Mouse (Mus musculus): ENCODE results near the gene Zfp276. TPM values are rescaled to one million over a fixed set of nuclear protein-coding genes. Genes with fewer than 3 reads are reported as not detected.

The Zfp276 gene
- 7.7 TPM for polyA plus RNA-seq (2014; fragmentation: Illumina TruSeq; extraction: RNeasy Lipid Tissue Mini Kit (QIAGEN cat#74804); ENCODE audit: insufficient read depth, low read depth, low replicate concordance)

DNA sequence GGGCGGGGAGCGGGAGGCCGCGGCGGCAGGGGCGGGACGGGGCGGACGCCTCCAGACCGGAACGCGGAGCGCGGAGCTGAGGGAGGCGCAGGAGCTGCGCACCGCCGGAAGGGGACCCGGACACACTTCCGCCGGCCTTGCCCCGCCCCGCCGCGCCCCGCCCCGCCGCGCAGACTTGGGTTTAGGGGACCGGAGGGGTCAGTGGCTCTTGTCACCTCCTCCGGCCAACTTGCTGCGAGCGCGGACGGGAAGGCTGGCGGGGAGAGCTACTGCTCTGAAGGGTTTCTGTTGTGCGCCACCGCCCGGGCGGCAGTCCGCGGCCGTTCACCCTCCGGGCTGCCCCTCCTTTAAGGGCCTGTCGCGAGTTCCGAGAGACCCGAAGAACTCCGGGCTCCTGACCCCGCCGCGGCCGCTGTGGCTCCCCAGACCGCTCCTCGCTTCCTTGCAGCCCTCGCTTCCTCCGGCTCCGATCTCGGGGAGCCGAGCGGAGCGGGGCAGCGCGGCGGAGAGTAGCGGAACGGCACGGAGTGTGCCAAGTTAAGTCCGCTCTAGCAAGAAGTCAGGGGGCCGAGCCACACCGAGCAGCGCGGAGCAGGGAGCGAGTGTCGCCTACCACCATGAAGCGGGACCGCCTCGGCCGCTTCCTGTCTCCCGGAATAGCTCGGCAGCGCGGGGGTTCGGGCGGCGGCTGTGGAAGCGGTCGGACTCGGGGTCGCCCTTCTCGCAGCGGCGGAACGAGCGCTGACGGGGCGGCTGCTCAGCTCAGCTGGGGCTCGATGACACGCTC is at the start of gene Zfp276, which contains the start of gene Vps9d1:
Zfp276 (plus strand) TSS at position 97 of the 787 bp plus-strand sequence.
Vps9d1 (minus strand) TSS at position 250 of the 787 bp plus-strand sequence.

GRCm38 (mm10) chr8:123212321-123213117 is 41.5 kb upstream of the Zfp276 start, which contains the start of the genes Chmp1a and Spata33:
Chmp1a (minus strand) TSS chr8:123212763.
Spata33 (plus strand) TSS chr8:123212832.

GRCm38 (mm10) chr8:123224278-123225266 is 29.4 kb upstream of the Zfp276 start, which contains the start of gene Cdk10:
Cdk10 (plus strand) TSS chr8:123224842.

GRCm38 (mm10) chr8:123235520-123236497 is 18.2 kb upstream of the Zfp276 start, which contains the start of gene Spata2l:
Spata2l (minus strand) TSS chr8:123236233.

DNA sequence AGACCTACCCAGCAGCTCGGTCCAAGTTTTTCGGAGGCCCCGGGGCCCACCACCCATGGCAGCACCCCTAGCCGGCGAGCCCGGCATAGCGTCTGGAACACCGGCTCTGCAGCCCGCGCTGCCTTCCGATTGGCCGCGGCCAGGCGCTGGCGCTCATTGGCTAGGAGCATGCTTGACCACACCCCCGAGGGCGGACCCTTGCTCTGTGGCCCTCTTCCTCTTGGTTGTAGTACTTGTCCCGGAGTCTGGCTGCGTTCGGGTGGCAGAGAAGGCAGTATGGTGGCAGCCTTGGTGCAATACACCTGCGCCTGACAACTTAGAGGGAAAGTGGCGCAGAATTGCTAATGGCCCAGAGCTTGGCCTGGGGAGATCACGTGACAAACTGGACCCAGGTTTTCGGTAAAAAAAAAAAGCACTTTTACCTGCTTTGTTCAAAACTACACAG is 64.5 kb downstream of the Zfp276 start, which contains the start of gene Fanca:
Fanca (minus strand) TSS at position 110 of the 445 bp plus-strand sequence.

Other genes starting within 250 kb of the Zfp276 start
- gene Ankrd11, start 211.9 kb upstream of the Zfp276 start, polyA plus RNA-seq (2014; fragmentation: Illumina TruSeq; extraction: RNeasy Lipid Tissue Mini Kit (QIAGEN cat#74804); ENCODE audit: insufficient read depth, low read depth, low replicate concordance), result 25.1 TPM
- 33.1 TPM for gene Spg7, start 191.3 kb upstream of the Zfp276 start, polyA plus RNA-seq (2014; fragmentation: Illumina TruSeq; extraction: RNeasy Lipid Tissue Mini Kit (QIAGEN cat#74804); ENCODE audit: insufficient read depth, low read depth, low replicate concordance)
- gene Rpl13, start 151.8 kb upstream of the Zfp276 start, polyA plus RNA-seq (2014; fragmentation: Illumina TruSeq; extraction: RNeasy Lipid Tissue Mini Kit (QIAGEN cat#74804); ENCODE audit: insufficient read depth, low read depth, low replicate concordance), result 1,402 TPM
- gene Cpne7, start 136.8 kb upstream of the Zfp276 start, polyA plus RNA-seq (2014; fragmentation: Illumina TruSeq; extraction: RNeasy Lipid Tissue Mini Kit (QIAGEN cat#74804); ENCODE audit: insufficient read depth, low read depth, low replicate concordance), result 0.38 TPM
- gene Sult5a1, start 95.9 kb upstream of the Zfp276 start, polyA plus RNA-seq (2014; fragmentation: Illumina TruSeq; extraction: RNeasy Lipid Tissue Mini Kit (QIAGEN cat#74804); ENCODE audit: insufficient read depth, low read depth, low replicate concordance), result 12.7 TPM
- 124 TPM for gene Dpep1, start 68.0 kb upstream of the Zfp276 start, polyA plus RNA-seq (2014; fragmentation: Illumina TruSeq; extraction: RNeasy Lipid Tissue Mini Kit (QIAGEN cat#74804); ENCODE audit: insufficient read depth, low read depth, low replicate concordance)
- 60.6 TPM for gene Chmp1a, start 41.4 kb upstream of the Zfp276 start, polyA plus RNA-seq (2014; fragmentation: Illumina TruSeq; extraction: RNeasy Lipid Tissue Mini Kit (QIAGEN cat#74804); ENCODE audit: insufficient read depth, low read depth, low replicate concordance)
- gene Spata33, start 41.4 kb upstream of the Zfp276 start, polyA plus RNA-seq (2014; fragmentation: Illumina TruSeq; extraction: RNeasy Lipid Tissue Mini Kit (QIAGEN cat#74804); ENCODE audit: insufficient read depth, low read depth, low replicate concordance), result 5.7 TPM
- gene Cdk10, start 29.4 kb upstream of the Zfp276 start, polyA plus RNA-seq (2014; fragmentation: Illumina TruSeq; extraction: RNeasy Lipid Tissue Mini Kit (QIAGEN cat#74804); ENCODE audit: insufficient read depth, low read depth, low replicate concordance), result 35.1 TPM
- gene Spata2l, start 18.0 kb upstream of the Zfp276 start, polyA plus RNA-seq (2014; fragmentation: Illumina TruSeq; extraction: RNeasy Lipid Tissue Mini Kit (QIAGEN cat#74804); ENCODE audit: insufficient read depth, low read depth, low replicate concordance), result 1.9 TPM
- 10.6 TPM for gene Vps9d1, start 153 bp downstream of the Zfp276 start, polyA plus RNA-seq (2014; fragmentation: Illumina TruSeq; extraction: RNeasy Lipid Tissue Mini Kit (QIAGEN cat#74804); ENCODE audit: insufficient read depth, low read depth, low replicate concordance)
- 4.5 TPM for gene Fanca, start 64.4 kb downstream of the Zfp276 start, polyA plus RNA-seq (2014; fragmentation: Illumina TruSeq; extraction: RNeasy Lipid Tissue Mini Kit (QIAGEN cat#74804); ENCODE audit: insufficient read depth, low read depth, low replicate concordance)
- gene Spire2, start 78.5 kb downstream of the Zfp276 start, polyA plus RNA-seq (2014; fragmentation: Illumina TruSeq; extraction: RNeasy Lipid Tissue Mini Kit (QIAGEN cat#74804); ENCODE audit: insufficient read depth, low read depth, low replicate concordance), result 2.9 TPM
- gene Tcf25, start 119.6 kb downstream of the Zfp276 start, polyA plus RNA-seq (2014; fragmentation: Illumina TruSeq; extraction: RNeasy Lipid Tissue Mini Kit (QIAGEN cat#74804); ENCODE audit: insufficient read depth, low read depth, low replicate concordance), result 94.2 TPM
- gene Mc1r, start 152.9 kb downstream of the Zfp276 start, polyA plus RNA-seq (2014; fragmentation: Illumina TruSeq; extraction: RNeasy Lipid Tissue Mini Kit (QIAGEN cat#74804); ENCODE audit: insufficient read depth, low read depth, low replicate concordance), result not detected
- 0.52 TPM for gene Tubb3, start 157.2 kb downstream of the Zfp276 start, polyA plus RNA-seq (2014; fragmentation: Illumina TruSeq; extraction: RNeasy Lipid Tissue Mini Kit (QIAGEN cat#74804); ENCODE audit: insufficient read depth, low read depth, low replicate concordance)
- 10.3 TPM for gene Def8, start 169.3 kb downstream of the Zfp276 start, polyA plus RNA-seq (2014; fragmentation: Illumina TruSeq; extraction: RNeasy Lipid Tissue Mini Kit (QIAGEN cat#74804); ENCODE audit: insufficient read depth, low read depth, low replicate concordance)
- 13.4 TPM for gene Afg3l1, start 223.7 kb downstream of the Zfp276 start, polyA plus RNA-seq (2014; fragmentation: Illumina TruSeq; extraction: RNeasy Lipid Tissue Mini Kit (QIAGEN cat#74804); ENCODE audit: insufficient read depth, low read depth, low replicate concordance)